Mouse (Mus musculus): Measurements from ENCODE around the gene Dirc2. TPM values are rescaled to one million over a fixed set of nuclear protein-coding genes. Genes with fewer than 3 reads are reported as not detected.

Dirc2 gene
- polyA plus RNA-seq, 1 experiment, result 41.7 TPM

DNA sequence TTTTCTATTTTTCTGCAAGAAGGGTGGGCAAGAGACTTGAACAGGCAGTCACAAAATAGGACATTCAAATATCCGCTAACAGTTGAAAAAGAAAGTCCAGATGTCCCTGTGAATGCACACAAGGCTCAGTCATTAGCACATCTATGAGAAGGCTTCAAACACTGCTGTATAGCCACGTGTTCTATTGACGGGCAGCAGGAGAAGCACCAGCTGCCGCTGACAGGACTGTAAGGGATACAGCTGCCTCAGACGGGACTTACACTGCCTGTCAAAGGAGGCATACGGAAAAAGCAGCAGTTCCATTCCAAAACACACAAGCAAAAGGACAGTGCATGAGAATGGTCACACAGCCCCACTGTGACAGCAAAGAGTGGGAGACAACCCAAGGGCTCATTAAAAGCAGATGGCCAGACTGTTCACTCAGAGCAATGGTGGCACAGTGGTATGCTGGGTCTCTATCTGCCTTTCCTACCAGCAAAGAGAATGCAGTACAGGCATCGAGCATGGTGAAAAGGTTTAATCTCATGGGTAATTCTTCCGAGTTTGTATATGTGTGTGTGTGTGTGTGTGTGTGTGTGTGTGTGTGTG, 39.9 kb downstream of the Dirc2 start:
- H3K4me3 ChIP-seq (replicated peaks; ENCODE audit: extremely low read depth, low read depth, low read length), result no peak overlapping the region
- WGBS, result 80% methylated on average over 8 of the region's 8 CpGs
- TF ChIP-seq POLR2A (IDR thresholded peaks at IDR 0.05; ENCODE audit: borderline replicate concordance, extremely low read depth, low read depth, low read length) (no peak), CTCF (IDR thresholded peaks at IDR 0.05; ENCODE audit: insufficient read depth, low read length) (no peak)
- no peaks in the 10 kb centered on the region for H3K4me1 ChIP-seq (ENCODE audit: control insufficient read depth, insufficient read depth, low read length)
- DNase-seq, result no peak

DNA sequence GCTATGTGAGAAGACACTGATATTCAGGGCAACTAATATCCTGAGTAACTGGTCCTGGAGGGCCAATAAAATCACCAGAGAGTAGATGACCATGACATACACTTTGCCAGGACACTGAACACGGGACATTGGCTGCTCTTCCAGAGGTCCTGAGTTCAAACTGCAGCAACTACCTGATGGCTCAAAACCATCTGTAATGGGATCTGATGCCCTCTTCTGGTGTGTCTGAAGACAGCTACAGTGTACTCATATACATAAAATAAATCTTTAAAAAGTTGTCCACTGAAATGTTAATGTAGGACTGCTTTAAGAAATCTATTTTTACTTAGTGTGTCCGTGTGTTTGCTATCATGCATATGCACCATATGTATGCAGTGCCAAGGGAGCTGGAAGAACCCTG, 42.6 kb downstream of the Dirc2 start:
- WGBS, result 90% methylated on average over 2 of the region's 2 CpGs
- Histone ChIP-seq H3K4me3 (replicated peaks; ENCODE audit: extremely low read depth, low read depth, low read length) (no peak overlapping the region), H3K4me1 (ENCODE audit: control insufficient read depth, insufficient read depth, low read length) (no peaks in the 10 kb centered on the region)
- no peak for DNase-seq
- TF ChIP-seq POLR2A (IDR thresholded peaks at IDR 0.05; ENCODE audit: borderline replicate concordance, extremely low read depth, low read depth, low read length) (no peak), CTCF (IDR thresholded peaks at IDR 0.05; ENCODE audit: insufficient read depth, low read length) (no peak)

DNA sequence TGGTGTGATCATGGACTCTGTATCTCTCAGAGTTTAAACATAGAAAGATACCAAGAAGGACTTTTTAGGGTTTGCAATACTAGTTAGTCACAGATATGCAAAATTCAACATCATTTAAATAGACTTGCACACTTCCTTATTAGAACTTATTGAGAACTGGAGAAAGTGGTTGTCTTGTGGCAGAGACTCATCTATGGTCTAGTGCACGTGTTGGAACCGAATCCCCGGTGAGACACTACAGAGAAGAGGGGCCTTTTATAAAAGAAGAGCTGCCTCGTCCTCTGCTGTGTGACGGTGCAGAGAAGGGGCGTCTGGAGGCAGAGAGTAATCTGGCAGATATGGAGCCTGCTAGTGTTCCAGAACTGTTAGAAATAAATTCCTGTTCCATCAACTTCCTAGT, 44.6 kb downstream of the Dirc2 start:
- no peak for DNase-seq
- TF ChIP-seq POLR2A (IDR thresholded peaks at IDR 0.05; ENCODE audit: borderline replicate concordance, extremely low read depth, low read depth, low read length) (no peak), CTCF (IDR thresholded peaks at IDR 0.05; ENCODE audit: insufficient read depth, low read length) (no peak)
- Histone ChIP-seq H3K4me1 (ENCODE audit: control insufficient read depth, insufficient read depth, low read length) (no peaks in the 10 kb centered on the region), H3K4me3 (replicated peaks; ENCODE audit: extremely low read depth, low read depth, low read length) (no peak overlapping the region)
- 92% methylated on average over 6 of the region's 6 CpGs for WGBS

DNA sequence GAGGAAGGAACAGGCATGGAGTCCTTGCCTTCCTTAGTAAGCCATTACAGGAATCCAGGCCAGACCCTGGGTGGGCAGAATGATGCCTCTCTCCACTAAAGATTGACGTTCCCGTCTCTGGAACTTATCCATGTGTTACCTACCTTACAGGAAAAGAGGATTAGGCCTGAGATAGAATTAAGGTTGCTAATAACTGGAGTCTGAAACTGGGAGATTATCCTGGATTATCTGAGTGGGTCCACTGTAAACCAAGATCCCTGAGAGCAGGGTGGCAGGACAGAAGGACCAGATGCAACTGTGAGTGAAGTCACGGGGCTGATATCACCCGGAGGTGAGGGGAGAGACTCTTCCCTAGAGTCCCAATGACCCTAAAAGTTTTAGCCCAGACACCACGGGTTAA, 51.4 kb downstream of the Dirc2 start:
- Histone ChIP-seq H3K4me1 (ENCODE audit: control insufficient read depth, insufficient read depth, low read length) (peaks cover 2% of the 10 kb centered on the region), H3K4me3 (replicated peaks; ENCODE audit: extremely low read depth, low read depth, low read length) (no peak overlapping the region)
- DNase-seq, result no peak
- WGBS, result 87% methylated on average over 5 of the region's 5 CpGs
- no peak for TF ChIP-seq CTCF (IDR thresholded peaks at IDR 0.05; ENCODE audit: insufficient read depth, low read length)
- no peak for TF ChIP-seq POLR2A (IDR thresholded peaks at IDR 0.05; ENCODE audit: borderline replicate concordance, extremely low read depth, low read depth, low read length)

DNA sequence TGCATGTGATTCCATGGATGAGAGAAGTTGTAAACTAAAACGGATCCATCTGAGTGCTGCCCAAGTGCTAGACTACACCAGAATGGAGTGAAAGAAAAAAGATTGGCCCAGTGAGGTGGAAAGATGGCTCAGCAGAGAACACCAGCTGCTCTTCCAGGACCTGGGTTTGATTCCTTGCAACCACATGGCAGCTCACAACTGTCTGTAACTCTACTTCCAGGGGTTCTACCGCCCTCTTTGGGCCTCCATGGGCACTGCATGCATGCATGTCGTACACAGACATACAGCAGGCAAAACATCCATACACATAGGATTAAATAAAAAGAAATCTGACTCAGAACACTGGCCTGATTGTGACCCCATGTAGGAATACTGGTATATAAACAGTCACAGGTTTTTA, 52.9 kb downstream of the Dirc2 start:
- 86% methylated on average over 3 of the region's 3 CpGs for WGBS
- H3K4me3 ChIP-seq (replicated peaks; ENCODE audit: extremely low read depth, low read depth, low read length), result no peak overlapping the region
- no peak for DNase-seq
- TF ChIP-seq CTCF (IDR thresholded peaks at IDR 0.05; ENCODE audit: insufficient read depth, low read length), result no peak
- TF ChIP-seq POLR2A (IDR thresholded peaks at IDR 0.05; ENCODE audit: borderline replicate concordance, extremely low read depth, low read depth, low read length), result no peak
- peaks cover 2% of the 10 kb centered on the region for H3K4me1 ChIP-seq (ENCODE audit: control insufficient read depth, insufficient read depth, low read length)

DNA sequence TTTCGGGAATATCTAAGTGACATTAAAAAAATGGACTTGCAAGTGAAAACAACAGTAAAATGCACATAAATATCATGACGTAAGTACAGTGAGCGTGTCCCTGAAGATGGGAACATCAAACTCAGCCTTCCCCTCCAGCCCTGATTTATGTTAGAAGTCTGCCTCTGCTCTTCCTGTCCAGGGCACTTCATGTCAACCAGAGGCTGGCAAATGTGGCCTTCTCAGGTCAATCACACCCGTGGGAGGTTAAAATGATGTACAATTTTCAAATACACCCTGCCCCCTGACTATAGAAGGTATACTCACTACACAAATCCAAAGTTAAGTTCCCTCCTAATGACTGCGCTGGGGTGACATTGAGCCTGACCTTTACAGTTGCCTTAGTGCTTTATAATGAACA, 53.4 kb downstream of the Dirc2 start:
- TF ChIP-seq POLR2A (IDR thresholded peaks at IDR 0.05; ENCODE audit: borderline replicate concordance, extremely low read depth, low read depth, low read length), result no peak
- no peak for TF ChIP-seq CTCF (IDR thresholded peaks at IDR 0.05; ENCODE audit: insufficient read depth, low read length)
- Histone ChIP-seq H3K4me3 (replicated peaks; ENCODE audit: extremely low read depth, low read depth, low read length) (no peak overlapping the region), H3K4me1 (ENCODE audit: control insufficient read depth, insufficient read depth, low read length) (peaks cover 2% of the 10 kb centered on the region)
- 81% methylated on average over 5 of the region's 5 CpGs for WGBS
- no peak for DNase-seq

DNA sequence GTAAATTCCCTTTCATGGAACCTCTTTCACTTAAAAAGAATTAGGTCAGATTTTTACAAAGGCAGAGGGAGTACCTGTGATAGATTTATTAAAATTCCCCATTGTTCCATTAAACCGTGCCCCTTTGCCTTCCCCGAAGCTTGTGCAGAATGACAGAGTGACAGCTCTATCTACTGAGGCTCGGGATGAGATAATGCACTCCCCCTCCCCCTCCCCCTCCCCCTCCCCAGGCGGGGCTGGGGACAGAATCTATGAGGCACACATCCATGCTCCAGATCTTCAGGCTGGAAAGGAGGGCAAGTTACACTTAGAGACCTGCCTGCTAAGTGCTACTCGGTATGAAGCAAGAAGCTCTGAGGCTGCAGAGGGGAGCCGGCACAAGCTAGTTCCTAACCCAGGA, 53.8 kb downstream of the Dirc2 start:
- DNase-seq, result no peak
- Histone ChIP-seq H3K4me1 (ENCODE audit: control insufficient read depth, insufficient read depth, low read length) (peaks cover 2% of the 10 kb centered on the region), H3K4me3 (replicated peaks; ENCODE audit: extremely low read depth, low read depth, low read length) (no peak overlapping the region)
- 66% methylated on average over 6 of the region's 6 CpGs for WGBS
- TF ChIP-seq CTCF (IDR thresholded peaks at IDR 0.05; ENCODE audit: insufficient read depth, low read length) (no peak), POLR2A (IDR thresholded peaks at IDR 0.05; ENCODE audit: borderline replicate concordance, extremely low read depth, low read depth, low read length) (no peak)

DNA sequence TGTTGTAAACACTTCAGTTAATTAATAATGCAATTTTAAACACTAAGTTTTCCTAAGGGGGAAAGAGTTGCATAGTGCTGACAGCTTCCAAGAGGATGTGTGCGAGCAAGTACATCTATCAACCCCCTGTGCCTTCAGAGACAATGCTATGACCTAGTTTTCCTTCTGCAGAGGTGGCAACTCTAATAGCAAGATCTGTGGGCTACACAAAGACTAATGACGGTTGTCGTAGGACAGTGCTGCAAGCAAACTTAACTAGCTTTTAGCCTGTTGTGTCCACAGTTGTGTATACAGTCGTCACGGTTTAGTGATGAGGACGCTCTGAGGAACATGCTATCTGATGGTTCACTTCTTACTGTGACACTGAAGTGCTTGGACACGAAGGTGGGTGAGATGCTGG, 54.5 kb downstream of the Dirc2 start:
- DNase-seq, result no peak
- Histone ChIP-seq H3K4me3 (replicated peaks; ENCODE audit: extremely low read depth, low read depth, low read length) (no peak overlapping the region), H3K4me1 (ENCODE audit: control insufficient read depth, insufficient read depth, low read length) (peaks cover 2% of the 10 kb centered on the region)
- no peak for TF ChIP-seq POLR2A (IDR thresholded peaks at IDR 0.05; ENCODE audit: borderline replicate concordance, extremely low read depth, low read depth, low read length)
- no peak for TF ChIP-seq CTCF (IDR thresholded peaks at IDR 0.05; ENCODE audit: insufficient read depth, low read length)
- WGBS, result 85% methylated on average over 7 of the region's 7 CpGs

DNA sequence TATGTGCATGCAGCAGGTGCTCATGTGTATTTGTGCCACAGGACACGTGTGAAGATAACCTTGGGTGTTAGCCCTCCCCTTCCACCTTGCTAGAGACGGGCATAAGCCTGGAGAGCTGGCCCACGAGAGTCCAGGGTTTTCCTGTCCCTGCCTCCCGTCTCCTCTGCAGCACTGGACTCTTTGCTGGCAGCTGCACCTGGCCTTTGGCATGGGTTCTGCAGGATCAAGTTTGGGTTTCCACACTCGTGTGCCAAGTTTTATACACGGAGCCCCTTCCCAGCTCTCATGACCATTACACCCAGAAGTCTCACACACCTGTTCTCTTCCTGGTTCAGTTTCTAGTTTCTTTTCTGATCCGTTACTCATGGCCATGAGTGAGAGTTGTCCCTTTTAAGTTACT, 55.5 kb downstream of the Dirc2 start:
- H3K4me1 ChIP-seq (ENCODE audit: control insufficient read depth, insufficient read depth, low read length), result peaks cover 2% of the 10 kb centered on the region
- TF ChIP-seq CTCF (IDR thresholded peaks at IDR 0.05; ENCODE audit: insufficient read depth, low read length) (no peak), POLR2A (IDR thresholded peaks at IDR 0.05; ENCODE audit: borderline replicate concordance, extremely low read depth, low read depth, low read length) (no peak)
- H3K4me3 ChIP-seq (replicated peaks; ENCODE audit: extremely low read depth, low read depth, low read length), result no peak overlapping the region
- 74% methylated on average over 7 of the region's 7 CpGs for WGBS
- DNase-seq, result no peak

DNA sequence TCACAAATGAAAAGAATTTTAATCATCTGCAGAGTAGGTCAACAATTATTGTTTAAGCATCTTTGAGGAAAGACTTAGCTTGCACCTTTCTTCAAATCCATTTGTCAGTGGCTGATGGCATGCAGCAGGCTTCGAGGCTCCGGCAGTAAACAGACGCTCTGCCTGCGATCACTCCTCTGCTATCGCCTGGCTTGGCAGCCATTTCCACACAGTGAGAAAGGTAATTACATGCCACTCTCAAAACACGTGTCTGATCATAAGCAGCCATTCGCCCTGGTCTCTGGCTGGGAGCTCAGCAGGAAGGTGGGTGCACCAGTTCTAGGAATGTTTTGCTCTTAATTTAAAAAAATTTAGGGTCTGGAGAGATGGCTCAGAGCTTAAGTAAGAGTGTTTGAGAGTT, 58.2 kb downstream of the Dirc2 start:
- H3K4me3 ChIP-seq (replicated peaks; ENCODE audit: extremely low read depth, low read depth, low read length), result no peak overlapping the region
- 77% methylated on average over 7 of the region's 7 CpGs for WGBS
- peaks cover 2% of the 10 kb centered on the region for H3K4me1 ChIP-seq (ENCODE audit: control insufficient read depth, insufficient read depth, low read length)
- DNase-seq, result no peak
- no peak for TF ChIP-seq POLR2A (IDR thresholded peaks at IDR 0.05; ENCODE audit: borderline replicate concordance, extremely low read depth, low read depth, low read length)
- TF ChIP-seq CTCF (IDR thresholded peaks at IDR 0.05; ENCODE audit: insufficient read depth, low read length), result no peak

Data from lung, adult 2 months (tissue).